Mouse (Mus musculus): ENCODE data around the gene Lrat. TPM values are rescaled to one million over a fixed set of nuclear protein-coding genes. Genes with fewer than 3 reads are reported as not detected.

Gene Lrat
- 2.8 and 5.0 TPM in 2 replicates for polyA plus RNA-seq (2012; rRNA removed)

DNA sequence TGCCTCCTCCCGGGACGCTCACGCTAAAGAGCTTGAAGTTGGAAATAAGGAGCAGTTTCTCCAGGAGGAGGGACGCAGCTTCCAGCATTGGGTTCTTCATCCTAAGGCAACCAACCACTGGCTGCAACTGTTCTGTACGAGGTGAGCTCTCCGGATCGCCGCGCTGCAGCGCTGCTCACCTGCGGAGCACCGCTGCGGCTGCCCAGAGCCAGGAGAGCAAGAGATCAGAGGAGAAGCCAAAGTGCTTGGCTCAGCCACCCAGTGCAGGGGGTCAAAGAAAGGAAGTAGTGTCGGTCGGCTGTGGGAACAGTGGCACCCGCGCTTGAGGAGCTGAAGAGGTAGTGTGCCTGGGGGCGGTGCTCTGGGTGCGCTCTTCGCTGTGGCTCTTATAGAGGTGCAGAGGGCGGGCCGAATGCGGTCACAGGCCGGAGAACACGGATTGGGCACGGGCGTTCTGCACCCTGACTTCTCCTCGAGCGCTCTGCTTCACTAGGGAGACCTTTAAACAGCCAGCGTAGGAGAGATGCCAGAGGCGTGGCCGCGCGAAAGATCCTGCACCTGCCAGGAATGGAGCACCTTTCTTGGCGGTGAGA is at the start of gene Lrat:
TSS of gene Lrat (minus strand) at position 361 of the 593 bp plus-strand sequence.
- WGBS: 2% methylated on average over 35 of the region's 35 CpGs

DNA sequence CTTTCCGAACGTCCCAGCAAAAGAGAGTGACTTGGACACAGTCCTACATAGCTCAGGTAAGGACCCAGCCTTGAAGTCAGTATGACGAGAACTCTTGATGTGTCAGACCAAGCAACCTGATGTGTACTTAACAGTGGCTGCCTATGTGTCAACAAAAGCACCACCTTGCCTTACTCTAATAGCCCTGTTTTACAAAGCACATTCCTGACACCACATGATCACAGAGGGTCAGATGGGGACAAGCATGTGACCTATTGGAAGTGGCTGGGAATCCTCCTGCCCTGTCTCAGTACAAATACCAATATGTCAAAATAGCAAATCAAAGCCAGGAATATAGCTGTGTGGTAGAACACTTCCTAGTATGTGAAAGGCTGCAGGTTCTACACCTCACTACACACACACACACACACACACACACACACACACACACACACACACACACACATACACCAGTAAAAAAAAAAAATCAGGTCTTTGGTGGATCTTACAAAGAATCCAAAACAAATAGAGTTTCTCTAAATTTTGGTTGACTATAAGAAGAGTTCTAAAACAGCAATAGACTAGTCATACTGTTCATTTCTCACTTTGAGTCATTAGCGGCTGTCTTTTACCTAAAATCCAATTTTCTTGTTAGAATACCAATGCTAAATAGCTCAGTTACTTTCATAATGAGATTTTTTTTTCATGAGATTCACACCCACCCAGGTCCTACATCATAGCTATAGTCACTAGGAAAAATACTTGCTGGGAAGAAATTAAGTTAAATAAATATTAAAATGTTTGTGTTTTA is 48.6 kb upstream of the Lrat start:
- 68% methylated on average over 4 of the region's 4 CpGs for WGBS
- DNase-seq (ENCODE audit: low read depth, low spot score): no peak

More for the DNA sequence above, at the start of gene Lrat:
- DNase-seq (ENCODE audit: low read depth, low spot score): peak; percentile 33

DNA sequence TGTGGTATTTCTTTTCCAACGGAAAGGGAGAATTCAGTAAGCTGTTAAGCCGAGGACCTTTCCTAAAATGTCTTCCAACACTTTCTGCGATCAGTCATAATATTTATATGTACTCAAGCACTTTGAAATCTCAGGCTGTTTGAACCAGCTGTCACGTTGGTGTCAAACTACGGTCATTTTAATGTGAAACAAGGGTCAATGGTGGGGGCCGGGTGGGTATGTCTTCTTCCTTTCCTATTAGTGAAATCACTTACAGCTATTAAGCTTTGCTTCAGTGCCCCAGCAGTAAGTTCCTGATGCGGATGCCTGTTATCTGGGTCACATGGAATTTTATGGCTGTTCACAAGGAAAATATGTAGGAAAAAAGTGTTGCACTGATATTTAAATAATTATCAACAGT is 46.9 kb upstream of the Lrat start:
- DNase-seq (ENCODE audit: low read depth, low spot score): no peak
- WGBS: 66% methylated on average over 7 of the region's 7 CpGs

DNA sequence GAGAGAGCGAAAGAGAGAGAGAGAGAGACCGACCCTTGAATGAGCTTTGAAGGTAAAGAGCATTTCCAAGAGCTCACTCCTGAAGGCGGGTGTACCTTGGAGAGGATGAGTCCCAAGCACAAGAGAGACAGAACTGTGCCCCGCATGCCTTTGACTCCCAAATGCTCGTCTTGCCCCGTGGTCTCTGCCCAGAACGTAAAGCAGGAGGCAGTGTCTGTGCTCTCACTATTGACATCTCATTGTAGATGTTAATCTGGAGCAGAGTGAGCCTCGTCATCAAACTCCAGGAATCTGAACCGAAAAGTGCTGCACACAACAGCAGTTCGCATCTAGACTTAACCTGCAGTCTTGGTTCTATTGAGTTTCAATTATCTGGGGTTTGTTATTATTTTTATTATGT is 46.4 kb upstream of the Lrat start:
- 70% methylated on average over 10 of the region's 10 CpGs for WGBS
- no peak for DNase-seq (ENCODE audit: low read depth, low spot score)

DNA sequence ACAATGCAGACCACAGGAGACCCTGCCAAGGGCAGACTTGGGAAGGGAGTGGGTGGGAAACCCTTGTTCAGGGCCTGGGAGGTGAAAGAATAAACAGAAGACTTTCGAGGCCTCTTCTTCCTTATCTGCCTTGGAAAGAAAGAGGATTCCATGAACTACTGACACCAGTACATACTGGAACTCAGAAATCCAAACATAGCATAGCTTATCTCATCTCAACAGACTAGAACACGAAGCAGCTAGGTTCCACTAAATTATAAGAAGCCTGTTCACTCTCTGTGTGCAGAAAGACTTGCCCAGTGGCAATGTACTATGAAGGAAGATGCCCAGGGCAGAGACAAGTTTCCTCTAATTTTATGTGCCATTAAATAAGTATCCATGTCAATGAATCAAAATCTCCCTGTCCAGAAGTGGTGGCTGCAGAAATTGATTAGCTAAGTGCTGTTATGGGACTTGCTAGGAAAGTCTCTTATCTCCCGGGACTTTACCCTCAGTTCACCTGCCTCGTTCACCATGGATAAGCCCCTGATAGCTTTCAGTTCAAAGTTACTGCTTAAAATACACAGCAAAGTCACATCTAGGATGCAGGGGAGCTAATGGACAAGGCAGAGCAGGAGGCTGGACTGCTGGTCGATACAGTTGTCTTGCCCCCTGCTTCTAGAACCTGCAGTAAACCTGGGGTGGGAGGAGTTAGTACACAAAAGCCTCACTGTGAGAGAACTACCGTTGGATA is 42.8 kb upstream of the Lrat start:
- WGBS: 21% methylated on average over 6 of the region's 6 CpGs
- DNase-seq (ENCODE audit: low read depth, low spot score): peak; percentile 13

DNA sequence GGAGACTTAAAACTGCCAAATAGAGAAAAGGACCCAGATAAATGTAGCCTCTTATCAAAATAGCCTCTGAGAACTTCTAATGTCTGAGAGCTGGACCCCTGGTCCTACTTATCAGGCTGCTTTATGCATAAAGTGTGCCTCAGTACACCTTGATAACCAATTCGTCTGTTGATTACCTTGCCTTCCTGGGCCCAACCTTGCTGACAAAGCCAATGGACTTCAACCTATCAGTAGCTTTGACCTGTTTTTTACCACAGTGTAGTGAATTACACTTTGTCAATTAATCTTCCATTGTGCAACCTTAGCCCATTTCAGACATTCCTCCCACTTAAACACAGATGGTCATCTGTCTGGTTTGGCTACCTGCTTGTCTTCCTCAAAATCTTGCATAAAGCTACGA is 24.1 kb upstream of the Lrat start:
- DNase-seq (ENCODE audit: low read depth, low spot score): no peak
- 80% methylated on average over 2 of the region's 2 CpGs for WGBS

DNA sequence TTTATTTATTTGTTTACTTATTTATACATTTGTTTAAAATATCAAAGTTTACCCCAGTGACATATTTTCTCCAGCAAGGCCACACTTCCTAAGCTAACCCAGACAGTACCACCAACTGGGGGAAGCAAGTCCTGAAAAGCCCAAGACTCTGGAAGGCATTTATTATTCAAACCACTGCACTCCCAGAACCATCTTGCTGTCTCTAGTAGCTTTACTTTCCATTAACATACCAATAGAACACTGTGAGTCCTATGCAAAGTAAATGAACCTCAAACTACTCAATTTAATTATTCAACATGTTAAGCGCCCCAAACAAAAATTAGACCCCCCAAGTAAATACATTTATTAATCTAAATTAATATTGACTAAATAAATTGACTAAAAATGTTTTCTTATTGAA is 11.9 kb upstream of the Lrat start:
- no peak for DNase-seq (ENCODE audit: low read depth, low spot score)
- WGBS: 55% methylated on average over 1 of the region's 1 CpGs

DNA sequence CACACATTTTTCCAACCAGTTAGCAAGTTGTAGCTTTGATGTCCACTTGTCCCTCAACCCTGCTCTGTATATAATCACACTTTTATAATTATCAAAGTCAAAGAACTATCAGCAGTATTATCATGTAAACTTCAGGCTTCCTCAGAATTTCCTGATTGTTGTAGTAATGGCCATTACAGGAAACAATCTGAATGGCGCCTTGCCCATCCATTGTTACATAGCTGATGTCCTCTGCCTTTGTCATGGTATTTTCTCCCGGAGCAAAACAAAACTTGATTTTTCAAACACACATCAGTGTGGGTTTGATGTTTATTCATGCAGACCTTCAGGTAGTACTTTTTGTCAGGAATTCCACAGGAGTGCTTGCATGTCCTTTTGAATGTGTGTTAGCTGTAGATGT is 4.9 kb upstream of the Lrat start:
- WGBS: 76% methylated on average over 2 of the region's 2 CpGs
- DNase-seq (ENCODE audit: low read depth, low spot score): no peak

DNA sequence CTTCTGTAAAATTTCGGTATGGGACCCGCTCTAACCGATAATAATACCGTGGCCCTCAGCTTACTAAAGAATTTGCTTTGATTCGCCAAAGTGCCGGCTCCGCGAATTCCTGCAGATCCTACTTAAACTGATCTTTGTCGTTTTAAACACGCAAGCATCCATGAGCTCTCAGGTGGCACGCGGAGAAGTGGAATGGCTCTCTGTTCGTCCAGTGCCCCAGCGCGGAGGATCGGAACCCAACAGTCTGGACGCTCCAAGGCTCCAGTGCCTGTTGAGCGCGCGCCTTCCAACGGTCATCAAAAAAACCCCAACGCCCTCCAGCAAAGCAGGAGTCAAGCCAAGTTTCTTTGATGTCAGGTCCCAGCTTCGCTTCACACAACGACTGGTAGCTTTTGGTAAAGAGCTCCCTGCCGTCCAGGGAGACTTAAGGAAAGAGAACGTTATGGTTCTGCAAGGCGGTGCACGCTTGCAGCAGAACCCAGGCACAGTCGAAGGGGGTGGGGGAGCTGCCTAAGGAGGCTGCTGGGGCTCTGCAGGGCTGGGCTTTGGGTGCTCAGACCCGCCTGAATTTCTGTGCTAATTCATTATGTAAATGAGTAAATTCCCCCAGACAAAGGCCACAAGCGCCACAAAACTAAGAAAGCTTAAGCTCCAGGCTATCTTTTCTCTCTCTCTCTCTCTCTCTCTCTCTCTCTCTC is 587 bp upstream of the Lrat start:
- no peak for DNase-seq (ENCODE audit: low read depth, low spot score)
- 4% methylated on average over 31 of the region's 31 CpGs for WGBS

DNA sequence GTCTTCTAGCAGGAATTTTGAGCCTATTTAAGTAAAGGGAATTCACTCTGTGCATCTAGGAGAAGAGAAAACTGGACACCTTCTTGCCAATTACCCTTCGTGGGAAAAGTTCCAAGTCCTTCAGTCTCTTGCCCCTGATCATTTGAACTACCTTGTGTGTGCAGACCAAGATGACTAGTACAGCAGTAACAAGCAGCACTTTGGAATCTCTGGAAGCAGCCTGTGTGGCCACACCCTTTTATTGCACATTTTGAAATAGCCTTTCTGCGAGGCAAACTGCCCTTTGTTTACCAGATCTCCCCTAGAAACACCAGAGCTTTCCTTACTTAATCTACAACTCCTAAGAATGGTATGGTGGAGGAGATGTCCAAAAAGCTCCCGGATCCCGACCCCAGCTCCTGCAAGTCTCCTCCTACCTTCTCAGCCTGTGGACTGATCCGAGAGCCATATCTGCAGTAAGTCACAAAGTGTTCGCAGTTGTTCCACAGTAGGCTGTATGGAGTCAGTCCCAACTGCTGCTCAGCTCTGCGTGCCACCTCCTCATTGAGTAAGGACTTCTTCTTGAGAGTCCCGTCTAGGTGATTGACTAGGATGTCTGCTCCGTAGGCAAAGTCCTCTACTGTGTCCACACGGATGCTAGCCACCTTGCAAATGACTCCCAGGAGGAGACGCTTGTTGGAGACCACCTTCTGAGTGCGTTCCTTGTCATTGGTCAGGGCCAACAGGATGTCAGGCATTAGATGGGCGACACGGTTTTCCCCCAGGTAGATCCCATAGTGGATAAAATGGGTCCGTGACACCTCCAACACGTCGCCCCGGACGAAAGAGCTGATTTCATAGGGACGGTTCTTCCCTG is 788 bp downstream of the Lrat start:
- WGBS: 10% methylated on average over 20 of the region's 20 CpGs
- DNase-seq (ENCODE audit: low read depth, low spot score): peak; percentile 46

DNA sequence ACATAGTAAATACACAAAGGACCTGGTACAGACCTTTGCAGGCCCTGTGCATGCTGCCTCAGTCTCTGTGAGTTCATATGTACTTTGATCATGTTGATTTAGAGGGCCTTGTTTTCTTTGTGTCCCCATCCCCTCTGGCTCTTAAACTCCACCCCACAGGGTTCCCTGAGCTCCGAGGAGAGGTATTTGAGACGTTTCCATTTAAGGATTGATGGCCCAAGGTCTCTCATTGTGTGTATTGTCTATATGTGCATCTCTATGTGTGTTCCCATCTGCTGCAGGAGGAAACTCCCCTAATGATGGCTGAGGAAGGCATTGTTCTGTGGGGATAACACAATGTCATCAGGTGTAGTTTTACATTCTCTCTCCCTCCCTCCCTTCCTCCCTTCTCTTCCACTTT is 14.9 kb downstream of the Lrat start:
- DNase-seq (ENCODE audit: low read depth, low spot score): no peak
- WGBS: 9% methylated on average over 2 of the region's 2 CpGs

DNA sequence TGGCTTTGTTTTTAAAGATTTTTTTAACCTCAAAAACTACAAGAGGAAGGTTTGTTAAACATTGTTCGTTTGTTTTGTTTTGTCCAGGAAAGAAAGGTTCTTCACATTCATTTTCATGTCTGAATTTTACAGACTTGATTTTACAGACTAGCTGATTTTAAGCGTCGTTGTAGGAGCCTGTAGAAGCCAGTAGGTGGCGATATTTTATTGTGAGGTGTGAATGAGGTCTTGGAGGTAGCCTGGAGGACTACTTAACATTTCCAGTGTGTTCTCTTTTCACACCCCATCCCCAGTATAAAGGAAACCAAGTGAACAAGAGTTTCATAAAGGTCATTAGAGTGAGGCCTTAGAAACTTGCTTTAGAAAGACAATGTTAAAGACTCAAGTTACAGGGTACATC is 26.5 kb downstream of the Lrat start:
- 3% methylated on average over 4 of the region's 4 CpGs for WGBS
- no peak for DNase-seq (ENCODE audit: low read depth, low spot score)

DNA sequence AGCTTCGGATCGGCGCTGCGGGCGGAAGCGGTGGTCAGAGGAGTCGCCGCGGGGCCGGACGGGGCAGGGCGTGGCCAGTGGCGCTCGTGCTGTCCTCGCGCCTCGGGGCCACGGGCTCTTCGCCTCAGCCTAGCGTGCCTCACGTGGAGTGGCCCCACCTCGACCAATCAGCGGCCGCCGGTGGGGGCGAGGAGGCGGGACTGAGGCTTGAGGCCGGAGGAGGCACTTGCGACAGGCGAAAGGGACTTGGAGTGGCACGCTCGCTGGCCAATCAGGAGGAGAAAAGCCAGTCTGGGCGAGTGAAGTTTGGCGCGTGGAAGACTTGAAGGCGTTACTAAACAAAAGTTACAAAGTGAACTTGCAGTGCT is 27.4 kb downstream of the Lrat start, which contains the start of gene Rbm46:
TSS of gene Rbm46 (minus strand) at position 112 of the 368 bp plus-strand sequence.
- no peak for DNase-seq (ENCODE audit: low read depth, low spot score)
- WGBS: 30% methylated on average over 36 of the region's 36 CpGs

DNA sequence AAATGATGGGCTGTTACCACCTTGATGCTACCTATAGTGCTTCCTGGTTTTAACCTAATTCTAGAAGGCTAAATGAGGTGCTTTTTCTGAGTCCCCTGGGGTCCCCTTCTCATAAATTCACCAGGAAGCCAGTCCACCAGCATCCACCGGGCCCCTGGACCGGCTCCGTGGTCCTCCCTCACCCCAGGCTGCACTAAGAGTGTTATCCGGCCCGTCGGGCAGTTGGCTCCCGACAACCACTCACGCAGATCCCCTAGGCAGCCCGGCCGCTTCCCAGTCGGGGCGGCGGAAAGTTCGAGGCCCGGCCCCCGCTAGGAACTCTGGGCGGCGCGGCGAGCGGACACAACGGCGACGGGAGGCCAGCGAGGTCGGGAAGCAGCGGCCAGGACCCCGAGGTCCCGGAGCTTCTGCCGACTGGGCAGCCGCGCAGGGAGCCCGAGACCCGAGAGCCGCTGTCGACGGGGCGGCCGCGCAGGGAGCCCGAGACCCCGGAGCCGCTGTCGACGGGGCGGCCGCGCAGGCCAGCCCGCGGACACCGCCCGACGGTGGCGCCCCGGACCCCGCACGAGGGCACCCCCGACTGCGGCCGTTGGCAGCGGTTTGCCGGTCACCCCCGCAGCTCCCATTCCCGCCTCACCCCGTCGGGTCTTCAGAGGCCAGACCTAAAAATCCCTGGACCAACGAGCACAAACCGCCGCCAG is 28.0 kb downstream of the Lrat start:
- DNase-seq (ENCODE audit: low read depth, low spot score): no peak
- WGBS: 33% methylated on average over 67 of the region's 69 CpGs

DNA sequence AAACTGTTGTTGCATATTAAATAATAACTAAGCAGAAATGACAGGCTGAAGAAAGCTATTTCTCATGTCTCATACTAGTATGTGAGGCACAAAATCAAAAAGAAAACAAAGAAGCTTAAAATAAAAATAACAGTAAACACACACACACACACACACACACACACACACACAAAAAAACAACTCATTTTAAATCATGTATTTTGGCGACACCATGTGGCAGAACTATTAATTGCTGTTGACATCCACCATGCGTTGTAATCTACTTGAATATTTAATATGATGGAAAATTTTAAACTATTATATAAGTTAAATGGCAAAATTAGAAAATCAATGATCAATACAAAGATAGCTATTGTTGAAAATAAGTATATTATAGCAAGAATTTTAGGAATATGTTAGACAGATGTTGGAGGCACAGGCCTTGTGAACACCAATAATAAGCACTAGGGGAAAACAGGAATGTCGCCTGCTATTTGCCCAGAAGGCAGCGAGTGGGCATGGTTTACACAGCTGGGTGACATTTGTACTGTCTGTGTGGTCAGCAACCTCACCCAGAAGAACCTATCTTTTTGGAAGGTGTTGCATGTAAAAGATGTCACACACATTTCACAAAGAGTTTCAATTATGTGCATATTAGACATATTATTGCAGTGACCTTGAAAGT is 46.2 kb downstream of the Lrat start:
- DNase-seq (ENCODE audit: low read depth, low spot score): no peak
- WGBS: 15% methylated on average over 4 of the region's 4 CpGs
